Mouse (Mus musculus): Measurements from ENCODE around the gene Dppa3.

The Dppa3 gene

DNA sequence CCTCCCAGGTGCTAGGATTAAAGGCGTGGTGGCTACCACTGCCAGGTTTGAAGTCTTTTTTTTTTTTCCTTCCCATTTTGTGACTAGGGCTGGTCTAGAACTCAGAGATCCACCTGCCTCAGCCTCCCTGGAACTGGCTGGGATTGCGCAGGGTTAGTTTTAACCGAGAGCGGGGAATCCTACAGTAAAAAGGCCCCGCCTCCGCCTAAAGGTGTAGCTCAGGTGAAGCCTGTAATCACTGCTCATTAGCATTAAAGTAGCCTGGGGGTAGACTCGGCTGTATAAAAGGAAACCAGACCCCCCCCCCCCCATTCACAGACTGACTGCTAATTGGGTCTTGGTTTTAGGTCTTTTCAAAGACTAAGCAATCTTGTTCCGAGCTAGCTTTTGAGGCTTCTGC lies at the start of gene Dppa3:
Dppa3 (plus strand) TSS at position 301 of the 400 bp plus-strand sequence.
- DNase-seq (ENCODE audit: low read depth, low spot score), result no peak

- DNase-seq (ENCODE audit: low read depth, low spot score), result no peak
These were observed 49.2 kb upstream of the Dppa3 start for GRCm38 (mm10) chr6:122577030-122577429.

DNA sequence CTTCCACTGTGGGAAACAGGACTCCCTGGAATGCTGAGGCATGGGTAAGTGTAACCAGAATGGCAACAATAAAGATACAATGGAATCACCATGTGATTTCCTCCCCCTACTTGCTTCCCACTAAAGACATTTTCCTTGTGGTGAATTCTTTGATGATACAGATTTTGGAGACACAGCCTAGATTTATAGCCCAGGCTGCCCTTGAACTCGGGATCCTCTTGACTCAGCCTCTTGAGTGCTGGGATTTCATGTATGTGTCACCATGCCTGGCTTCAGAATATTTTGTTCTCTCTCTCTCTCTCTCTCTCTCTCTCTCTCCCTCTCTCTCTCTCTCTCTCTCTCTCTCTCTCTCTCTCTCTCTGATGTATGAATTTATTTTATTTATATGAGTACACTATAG lies 47.1 kb upstream of the Dppa3 start:
- no peak for DNase-seq (ENCODE audit: low read depth, low spot score)

DNA sequence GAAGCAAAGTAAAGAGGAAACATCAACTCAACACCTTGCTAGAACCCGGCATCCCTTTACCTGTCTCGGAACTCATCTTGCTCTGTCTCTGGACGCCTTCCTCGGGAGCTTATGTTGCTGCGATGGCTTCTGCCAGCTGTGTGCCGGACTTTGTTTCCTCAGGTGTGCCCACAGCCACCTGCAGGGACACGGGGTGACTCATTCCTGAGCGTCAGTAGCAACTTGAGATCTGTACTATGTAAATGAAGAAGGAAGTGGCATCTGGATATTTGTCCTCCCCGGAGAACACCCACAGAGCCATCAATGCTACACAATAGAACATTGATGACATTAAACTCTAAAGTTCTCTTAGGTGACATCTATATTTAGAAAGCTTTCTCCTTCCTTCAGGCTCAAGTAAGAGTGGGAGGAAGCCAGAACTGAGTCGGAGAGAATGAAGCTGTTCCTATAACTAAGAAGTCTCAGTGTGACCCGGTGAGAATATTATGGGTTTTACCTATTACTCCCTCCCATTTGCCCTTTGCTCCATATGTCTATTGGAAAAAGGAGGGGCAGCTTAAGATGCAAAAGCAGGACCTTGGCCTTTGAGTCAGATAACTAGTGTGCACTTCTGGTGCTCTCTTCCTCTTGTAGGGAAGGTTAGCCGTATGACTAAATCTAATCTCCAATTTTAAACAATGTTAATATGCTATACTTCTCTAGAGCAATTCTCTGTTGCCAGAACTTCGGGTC lies 35.0 kb upstream of the Dppa3 start:
- DNase-seq (ENCODE audit: low read depth, low spot score), result no peak

DNA sequence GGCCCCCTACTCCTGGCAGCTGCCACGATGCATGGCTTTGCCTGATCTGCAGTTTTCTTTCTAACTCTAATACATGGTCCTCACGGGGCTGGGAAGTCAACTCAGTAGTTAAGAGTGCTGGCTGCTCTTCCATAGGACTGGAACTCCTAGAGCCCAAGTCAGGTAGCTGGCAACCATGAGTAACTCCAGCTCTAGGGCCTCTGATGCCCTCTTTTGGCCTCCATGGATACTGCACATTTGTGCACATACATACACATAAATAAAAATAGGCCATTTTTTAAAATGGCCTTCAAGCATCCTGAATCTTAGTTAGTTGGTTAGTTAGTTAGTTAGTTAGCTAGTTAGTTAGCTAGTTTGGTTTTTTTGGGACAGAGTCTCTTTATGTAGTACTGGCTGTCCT lies 33.3 kb upstream of the Dppa3 start:
- no peak for DNase-seq (ENCODE audit: low read depth, low spot score)

DNA sequence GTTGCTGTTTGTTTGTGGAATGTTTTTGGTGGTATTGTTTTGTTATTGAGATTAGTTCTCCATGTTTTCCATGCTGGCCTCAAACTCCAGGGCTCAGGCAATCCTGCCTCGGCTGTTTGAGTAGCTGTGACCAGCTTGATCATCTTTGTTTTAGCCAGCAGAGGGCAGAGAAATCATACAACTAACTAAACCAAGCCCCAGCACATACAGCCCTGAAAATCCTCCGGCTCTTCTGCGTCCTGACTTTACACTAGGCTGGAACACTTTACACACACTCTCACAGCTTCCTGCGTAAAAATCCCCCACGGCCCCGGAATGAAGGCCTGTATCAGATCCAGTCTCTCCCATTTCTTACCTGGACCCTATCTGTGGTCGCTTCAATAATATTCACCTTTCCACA lies 30.6 kb upstream of the Dppa3 start:
- no peak for DNase-seq (ENCODE audit: low read depth, low spot score)

- DNase-seq (ENCODE audit: low read depth, low spot score), result no peak
These were observed 29.6 kb upstream of the Dppa3 start for GRCm38 (mm10) chr6:122596608-122597007.

- no peak for DNase-seq (ENCODE audit: low read depth, low spot score)
These were observed 28.2 kb upstream of the Dppa3 start for GRCm38 (mm10) chr6:122598014-122598413.

DNA sequence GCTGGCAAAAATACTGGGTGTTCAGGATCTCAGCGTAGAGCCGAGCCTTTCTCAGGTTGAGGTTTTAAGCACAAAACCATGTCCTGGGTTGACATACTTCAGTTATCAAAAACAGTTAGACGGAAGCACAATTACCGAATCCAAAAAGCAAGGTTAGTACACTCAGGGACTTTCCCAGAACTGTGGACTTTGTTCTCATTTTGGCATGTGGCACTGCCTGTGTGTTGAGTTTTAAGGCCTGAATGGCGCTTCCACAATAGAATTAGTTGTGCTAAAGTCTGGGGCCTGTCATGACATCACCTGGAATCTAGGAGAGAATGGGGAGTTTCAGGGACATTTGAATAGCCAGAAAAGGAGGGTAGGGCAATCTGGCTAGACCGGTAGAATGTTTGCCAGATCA lies 27.8 kb upstream of the Dppa3 start:
- DNase-seq (ENCODE audit: low read depth, low spot score), result no peak

DNA sequence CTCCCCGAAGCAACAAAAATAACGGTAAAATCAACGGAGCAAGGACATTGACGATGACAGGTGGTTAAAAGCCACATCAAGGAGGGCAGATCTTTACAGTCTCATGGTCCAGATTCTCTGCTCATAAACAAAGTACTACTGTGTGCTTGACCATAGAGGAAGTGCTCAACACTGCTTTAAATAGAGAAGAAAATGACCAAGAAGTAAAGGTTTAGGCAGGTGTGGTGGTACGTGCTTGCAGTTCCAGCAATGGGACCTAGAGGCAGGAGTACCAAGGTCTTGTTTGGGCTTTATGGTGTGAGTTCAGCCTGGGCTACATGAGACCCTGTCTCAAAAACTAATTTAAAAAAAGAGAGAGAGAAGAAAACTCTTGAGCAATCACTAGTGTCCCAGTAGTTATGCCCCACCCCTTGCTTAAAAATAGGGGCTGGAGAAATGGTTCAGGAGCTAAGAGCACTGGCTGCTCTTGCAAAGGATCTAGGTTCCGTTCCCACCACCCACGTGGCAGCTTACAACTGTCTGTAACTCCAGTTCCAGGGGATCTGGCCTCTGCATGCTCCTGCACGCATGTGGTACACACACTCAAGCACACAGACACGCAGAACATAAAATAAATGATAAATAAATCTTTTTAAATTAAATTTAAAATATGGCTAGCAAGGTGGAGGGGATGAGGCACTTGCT lies 27.0 kb upstream of the Dppa3 start:
- DNase-seq (ENCODE audit: low read depth, low spot score), result no peak

GRCm38 (mm10) chr6:122600066-122600646 lies 26.1 kb upstream of the Dppa3 start:
- no peak for DNase-seq (ENCODE audit: low read depth, low spot score)

GRCm38 (mm10) chr6:122601031-122601430 lies 25.2 kb upstream of the Dppa3 start:
- DNase-seq (ENCODE audit: low read depth, low spot score), result no peak

GRCm38 (mm10) chr6:122601615-122602014 lies 24.6 kb upstream of the Dppa3 start:
- DNase-seq (ENCODE audit: low read depth, low spot score), result no peak

GRCm38 (mm10) chr6:122602242-122602991 lies 23.8 kb upstream of the Dppa3 start, which contains the start of gene Apobec1:
Gene Apobec1 (minus strand): TSS chr6:122602444.
- DNase-seq (ENCODE audit: low read depth, low spot score), result no peak

GRCm38 (mm10) chr6:122602992-122603322 lies 23.3 kb upstream of the Dppa3 start:
- no peak for DNase-seq (ENCODE audit: low read depth, low spot score)

DNA sequence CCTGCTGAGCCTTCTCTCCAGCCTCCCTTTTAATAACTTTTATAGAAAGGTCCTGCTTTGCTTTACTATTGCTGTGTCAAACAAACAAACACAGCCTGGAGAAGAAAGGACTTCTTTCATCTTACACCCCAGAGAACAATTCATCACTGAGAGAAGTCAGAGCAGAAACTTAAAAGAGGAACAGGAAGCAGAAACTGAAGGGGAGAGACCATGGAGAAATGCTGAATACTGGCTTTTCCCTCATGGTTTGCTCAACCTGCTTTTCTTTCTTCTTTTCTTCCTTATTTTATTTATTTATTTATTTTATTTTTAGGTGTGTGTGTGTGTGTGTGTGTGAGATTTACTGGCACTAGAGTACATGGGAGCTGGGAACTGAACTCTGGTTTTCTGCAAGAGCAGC lies 21.9 kb upstream of the Dppa3 start:
- no peak for DNase-seq (ENCODE audit: low read depth, low spot score)

DNA sequence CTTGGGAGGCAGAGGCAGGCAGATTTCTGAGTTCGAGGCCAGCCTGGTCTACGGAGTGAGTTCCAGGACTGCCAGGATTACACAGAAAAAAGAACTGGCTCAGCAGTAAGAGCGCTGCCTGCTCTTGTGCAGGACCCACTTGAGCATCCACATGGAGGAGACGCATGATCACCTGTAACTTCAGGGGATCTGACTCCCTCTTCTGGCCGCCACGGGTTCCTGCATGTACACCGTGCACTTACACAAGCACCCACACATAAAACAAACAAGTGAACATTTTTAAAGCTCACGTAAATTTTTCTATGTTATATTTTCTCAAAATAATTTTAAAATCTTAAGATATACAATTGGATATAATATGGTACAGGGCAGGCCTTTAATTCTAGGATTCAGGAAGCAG lies 20.7 kb upstream of the Dppa3 start:
- no peak for DNase-seq (ENCODE audit: low read depth, low spot score)

DNA sequence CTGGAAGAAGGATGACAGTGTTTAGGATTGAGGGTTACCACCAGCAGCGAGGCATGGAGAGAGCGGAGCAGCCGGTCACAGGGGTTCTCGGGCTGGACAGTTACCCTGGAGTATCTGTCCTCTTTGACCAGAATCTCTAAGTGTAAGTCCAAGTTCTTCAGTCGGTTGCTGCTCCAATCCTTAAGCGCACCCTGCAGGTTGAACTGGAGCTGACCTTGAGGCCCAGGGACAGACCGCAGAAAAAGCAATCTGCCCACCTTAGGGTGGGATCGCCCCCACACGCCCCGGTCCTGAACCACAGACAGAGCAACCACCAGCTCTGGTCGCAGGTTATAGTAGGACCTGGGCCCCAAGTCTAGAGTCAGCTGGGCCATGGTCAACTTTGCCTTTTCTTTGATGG lies 19.5 kb upstream of the Dppa3 start:
- DNase-seq (ENCODE audit: low read depth, low spot score), result no peak

DNA sequence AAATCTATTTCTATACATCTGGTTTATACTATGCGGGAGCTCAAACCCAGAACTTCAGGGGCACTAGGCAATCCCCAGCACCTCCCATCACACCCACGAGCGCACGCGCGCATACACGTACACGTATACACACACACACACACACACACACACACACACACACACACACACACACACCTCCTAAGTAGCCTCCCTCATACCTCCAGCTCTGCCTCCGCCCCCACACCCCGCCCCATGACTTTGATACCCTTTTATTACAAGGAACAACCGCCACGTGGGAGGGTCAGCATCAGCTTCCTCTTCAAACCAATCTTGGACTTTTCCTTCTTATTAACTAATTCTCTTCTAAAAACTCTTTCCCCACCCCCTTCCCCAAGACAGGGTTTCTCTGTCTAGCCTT lies 18.5 kb upstream of the Dppa3 start:
- DNase-seq (ENCODE audit: low read depth, low spot score), result no peak

- no peak for DNase-seq (ENCODE audit: low read depth, low spot score)
These were observed 17.5 kb upstream of the Dppa3 start for GRCm38 (mm10) chr6:122608434-122609376.

GRCm38 (mm10) chr6:122609377-122609728 lies 16.9 kb upstream of the Dppa3 start:
- no peak for DNase-seq (ENCODE audit: low read depth, low spot score)

Measured in retina, postnatal 7 days (tissue).